Mouse (Mus musculus): ENCODE data around the gene Olfr301.

Gene Olfr301

DNA sequence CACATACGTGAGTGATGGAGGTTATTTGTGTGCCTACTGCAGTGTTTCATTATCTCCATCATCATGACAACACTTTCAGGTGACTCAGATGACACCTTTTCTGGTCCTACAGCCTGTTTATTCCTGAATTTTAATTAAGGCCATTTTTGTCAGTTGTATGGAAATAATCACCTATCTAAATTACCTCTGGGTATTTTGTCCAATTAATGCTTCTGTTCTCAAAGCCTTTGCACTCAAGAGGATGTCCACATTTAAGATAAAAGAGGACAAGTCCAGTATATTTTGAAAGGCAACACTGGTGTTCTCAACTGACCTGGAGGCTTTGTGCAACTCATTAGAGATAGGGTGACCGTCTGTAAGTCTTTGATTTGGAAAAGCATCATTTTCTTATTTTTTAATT is at the start of gene Olfr301:
Gene Olfr301, plus strand, starts transcription at position 301 of the 400 bp plus-strand sequence.
- no peak for DNase-seq (ENCODE audit: low read depth, low spot score)

DNA sequence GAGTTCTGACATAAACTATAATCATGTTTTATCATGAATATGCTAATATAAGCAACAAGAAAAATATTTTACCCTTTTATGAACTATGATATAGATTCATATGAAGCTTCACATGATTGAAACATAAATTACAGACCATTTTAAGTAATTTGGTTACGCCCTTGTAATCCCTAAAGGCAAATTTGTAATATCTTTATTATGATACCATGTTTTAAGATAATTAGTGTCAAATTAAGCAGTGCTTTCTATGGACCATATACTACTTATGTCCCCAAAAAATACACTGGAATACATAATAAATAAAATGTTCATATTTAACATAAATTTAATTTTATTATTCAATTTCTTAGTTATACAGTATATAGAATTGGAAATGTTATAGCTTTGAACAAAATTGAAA is 36.8 kb upstream of the Olfr301 start, which contains the start of gene Olfr305:
Gene Olfr305, minus strand, starts transcription at position 101 of the 400 bp plus-strand sequence.
- no peak for DNase-seq (ENCODE audit: low read depth, low spot score)

DNA sequence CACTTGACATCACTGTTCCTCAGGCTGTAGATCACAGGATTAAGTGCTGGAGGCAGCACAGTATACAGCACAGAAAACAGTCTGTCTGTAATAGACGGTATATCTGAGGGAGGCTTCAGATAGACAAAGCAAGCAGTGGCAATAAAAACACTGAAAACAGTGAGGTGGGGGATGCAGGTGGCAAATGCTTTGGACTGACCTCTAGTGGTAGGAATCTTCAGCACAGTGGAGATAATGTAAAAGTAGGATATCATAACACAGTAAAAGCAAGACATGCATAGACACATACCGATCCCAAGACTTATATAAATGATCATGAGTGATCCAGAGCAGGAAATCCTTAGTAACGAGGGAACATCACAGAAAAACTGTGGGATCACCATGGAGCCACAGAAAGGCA is 17.9 kb upstream of the Olfr301 start:
- no peak for DNase-seq (ENCODE audit: low read depth, low spot score)

DNA sequence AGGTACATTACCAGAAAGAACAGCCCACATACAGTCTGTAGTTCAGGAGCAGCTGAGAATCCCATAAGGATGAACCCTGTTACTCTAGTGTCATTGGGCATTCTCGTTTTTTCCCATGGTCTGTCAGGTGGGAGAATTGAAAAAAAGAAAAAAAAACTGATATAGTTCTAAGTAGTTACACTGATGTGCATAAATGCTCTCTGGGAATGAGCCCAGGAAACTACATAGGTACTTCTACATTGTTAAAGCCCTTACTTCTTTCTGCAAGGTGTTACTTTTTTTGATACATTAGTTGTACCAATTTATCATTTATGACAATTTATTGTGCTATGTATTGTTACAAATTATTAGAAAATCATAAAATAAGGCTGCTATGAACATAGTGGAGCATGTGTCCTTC is 17.1 kb upstream of the Olfr301 start, which contains the start of gene Olfr304:
Gene Olfr304, minus strand, starts transcription at position 101 of the 400 bp plus-strand sequence.
- DNase-seq (ENCODE audit: low read depth, low spot score), result no peak

DNA sequence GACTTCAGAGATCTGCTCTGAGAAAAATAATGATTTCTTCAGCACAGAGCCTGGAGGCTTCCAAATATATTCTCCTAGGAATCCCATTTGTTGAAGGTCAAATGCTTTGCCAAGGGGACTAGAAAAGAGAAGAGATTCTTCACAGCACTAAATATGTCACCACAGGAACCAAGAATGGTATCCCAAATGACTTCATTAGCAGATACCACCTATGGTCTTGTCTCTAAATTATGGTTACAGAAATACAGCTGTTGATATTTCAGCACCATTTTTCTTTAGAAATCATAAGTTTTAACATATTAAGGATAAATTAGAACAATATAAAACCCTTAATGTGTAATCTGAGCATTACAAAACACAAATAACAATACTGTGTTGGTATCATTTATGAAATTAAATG is 6.0 kb upstream of the Olfr301 start, which contains the start of gene Olfr303:
Gene Olfr303, minus strand, starts transcription at position 101 of the 400 bp plus-strand sequence.
- DNase-seq (ENCODE audit: low read depth, low spot score), result no peak

DNA sequence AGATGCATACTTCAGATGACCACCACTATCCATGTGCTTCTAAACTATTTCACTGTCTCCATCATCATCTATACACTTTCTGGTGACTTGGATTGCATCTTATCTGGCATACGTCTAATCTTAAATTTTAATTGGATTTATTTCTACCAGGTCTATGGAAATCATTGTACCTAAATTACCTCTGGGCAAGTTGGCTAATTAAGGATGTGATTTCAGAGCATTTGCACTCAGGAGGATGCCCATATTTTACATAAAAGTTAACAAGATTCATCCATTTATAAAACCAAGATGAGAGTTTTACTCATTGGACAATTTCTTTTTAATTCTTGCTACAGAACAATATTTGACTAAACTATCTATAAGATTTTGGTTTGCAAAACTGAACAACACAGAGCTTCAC is 56.0 kb downstream of the Olfr301 start, which contains the start of gene Olfr299:
Gene Olfr299, plus strand, starts transcription at position 301 of the 400 bp plus-strand sequence.
- no peak for DNase-seq (ENCODE audit: low read depth, low spot score)
